Mouse (Mus musculus) right cerebral cortex, postnatal 10 days (tissue): ENCODE data around the gene Traf3.

Source experiments
- DNase-seq, 2 experiments: peaks; one replicate each; pipeline ENCODE4 v3.0.0; 2021; ENCODE audit warnings: low spot score in 2 of 2

Traf3 gene

DNA sequence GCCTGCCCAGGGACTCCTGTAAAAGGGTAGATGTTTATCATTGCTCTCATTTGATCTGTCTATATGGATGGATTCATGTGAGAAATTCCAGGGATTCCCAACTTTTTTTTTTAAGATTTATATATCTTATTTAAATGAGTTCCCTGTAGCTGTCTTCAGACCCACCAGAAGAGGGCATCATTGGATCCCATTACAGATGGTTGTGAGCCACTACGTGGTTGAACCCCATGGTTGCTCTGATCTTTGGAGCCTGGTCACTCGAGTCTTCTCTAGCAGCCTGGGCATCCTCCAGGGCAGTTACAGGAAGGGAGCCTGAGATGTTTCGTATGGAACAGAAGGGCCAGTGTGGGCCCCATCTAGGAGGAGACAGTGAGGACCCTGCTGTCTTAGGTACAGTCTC is 82.9 kb downstream of the Traf3 start:
- DNase-seq = no peak

DNA sequence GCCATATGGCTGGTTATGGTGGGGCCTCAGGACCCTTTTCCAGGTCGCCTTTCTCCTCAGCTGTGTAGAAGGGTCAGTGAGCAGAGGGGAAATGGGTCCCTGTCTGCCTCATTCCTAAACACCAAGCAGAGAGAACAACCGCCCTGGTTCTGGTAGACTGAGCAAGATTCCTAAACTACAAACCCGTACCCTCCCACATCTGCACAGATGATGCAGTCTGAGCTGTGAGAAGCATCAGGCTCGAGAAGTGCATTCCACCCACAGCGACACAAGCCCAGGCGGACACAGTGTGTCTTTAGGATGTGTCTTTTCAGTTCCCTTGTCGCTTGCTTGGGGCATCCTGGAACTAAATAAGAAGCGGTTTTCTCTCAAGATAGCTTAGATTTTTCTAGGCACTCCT is 83.9 kb downstream of the Traf3 start:
- DNase-seq = no peak

DNA sequence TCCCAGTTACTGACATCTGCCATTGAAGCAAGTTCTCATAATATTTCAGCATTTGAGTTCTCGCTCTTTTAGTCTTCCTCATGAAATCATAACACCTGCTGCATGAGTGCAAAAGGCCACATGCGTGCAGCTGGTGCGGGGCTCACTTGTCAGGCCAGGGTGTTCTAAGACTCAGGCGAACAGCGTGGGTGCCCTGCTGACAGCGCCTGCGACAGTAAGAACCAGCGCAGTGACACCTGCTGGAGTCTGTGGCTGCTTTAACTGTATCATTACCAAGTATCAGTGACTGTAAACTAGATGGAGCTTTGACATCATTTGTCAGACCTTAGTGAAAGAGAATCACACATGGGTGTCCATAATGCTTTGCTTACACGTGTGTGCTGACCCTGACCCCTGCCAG is 85.1 kb downstream of the Traf3 start:
- DNase-seq = no peak

DNA sequence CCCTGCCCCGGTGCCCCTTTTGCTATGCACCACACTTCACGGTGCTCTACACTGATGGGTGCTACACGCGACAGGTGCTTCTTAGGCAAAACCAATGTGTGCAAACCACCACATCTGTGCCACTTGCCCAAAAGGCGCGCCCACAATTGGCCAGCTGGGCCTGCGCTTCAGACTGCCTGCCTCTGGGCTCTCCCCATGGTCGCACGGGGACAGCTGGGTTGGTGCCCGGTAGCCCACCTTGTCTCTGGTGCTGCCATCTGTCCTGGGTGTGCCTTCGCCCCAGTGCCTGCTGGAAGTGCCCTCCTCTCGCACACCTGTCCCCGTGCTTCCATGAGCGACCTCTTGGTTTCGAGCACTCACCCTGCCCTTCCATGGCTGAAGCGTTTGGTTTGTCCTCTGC is 97.5 kb downstream of the Traf3 start:
- no peak for DNase-seq

DNA sequence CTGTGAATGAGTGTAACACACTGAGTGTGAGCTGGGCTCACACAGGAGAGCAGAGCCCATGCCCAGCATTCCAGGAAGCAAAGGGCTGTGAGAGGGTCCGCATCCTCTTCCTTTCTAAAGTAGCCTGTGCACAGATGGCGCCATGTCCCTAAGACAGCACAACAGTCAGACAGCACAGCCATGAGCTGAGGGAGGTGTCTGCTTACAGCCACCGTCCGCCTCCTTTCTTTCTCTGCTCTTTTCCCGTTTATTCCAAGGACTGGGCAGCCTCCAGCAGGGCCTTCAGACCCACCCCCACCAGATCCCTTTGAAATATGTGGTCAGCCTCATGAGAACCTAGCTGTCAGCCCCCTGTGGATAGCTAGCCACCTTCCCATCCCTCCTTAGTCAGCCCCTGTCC is 99.0 kb downstream of the Traf3 start:
- no peak for DNase-seq

DNA sequence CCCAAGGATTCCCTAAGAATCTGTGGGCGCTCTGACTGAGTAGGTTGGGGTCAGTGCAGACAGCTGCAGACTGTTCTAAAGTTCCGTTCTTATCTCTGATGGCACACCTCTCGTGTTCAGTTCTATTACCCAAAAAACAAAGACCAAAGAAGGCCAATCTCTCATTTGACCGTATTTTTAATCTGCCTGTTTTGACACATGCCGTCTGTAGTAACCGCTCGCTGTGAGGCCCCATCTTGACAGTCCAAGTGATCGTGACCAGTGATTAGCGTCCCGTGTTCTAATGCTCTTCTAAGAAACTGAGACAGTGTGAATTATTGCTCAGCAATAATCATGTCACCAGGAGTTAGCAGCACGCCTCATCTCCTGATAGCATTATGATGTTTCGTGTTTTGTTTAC is 100.4 kb downstream of the Traf3 start:
- DNase-seq = no peak

DNA sequence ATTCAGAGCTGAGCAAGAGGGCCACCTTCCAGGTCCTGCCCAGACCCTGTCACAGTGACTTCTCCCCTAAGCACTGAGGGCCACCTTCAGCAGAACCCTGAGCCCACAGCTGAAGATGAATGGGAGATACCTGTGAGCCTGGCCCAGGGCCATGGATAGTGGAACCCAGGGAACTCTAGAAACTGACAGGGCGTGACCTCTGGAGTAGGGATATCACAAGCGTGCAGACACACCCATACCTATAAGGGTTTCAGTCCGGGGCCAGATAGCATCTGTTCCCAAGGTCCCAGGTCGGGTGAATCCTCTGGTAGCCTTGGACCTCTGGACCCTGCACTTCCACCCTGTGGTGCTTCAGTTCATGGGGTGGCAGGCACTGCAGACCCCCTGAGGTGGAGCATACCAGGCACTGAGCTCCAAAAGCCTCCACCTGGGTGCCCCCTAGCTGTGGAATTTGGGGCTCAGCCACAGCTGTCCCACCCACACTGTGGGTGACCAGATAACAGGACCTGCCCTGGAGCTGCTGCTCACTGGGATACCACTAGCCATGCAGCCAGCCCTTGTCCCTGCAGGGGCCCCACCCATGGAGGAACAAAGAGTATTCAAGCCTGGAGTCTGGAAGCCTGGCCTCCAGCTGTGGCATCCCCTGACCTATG is 101.6 kb downstream of the Traf3 start:
- no peak for DNase-seq

DNA sequence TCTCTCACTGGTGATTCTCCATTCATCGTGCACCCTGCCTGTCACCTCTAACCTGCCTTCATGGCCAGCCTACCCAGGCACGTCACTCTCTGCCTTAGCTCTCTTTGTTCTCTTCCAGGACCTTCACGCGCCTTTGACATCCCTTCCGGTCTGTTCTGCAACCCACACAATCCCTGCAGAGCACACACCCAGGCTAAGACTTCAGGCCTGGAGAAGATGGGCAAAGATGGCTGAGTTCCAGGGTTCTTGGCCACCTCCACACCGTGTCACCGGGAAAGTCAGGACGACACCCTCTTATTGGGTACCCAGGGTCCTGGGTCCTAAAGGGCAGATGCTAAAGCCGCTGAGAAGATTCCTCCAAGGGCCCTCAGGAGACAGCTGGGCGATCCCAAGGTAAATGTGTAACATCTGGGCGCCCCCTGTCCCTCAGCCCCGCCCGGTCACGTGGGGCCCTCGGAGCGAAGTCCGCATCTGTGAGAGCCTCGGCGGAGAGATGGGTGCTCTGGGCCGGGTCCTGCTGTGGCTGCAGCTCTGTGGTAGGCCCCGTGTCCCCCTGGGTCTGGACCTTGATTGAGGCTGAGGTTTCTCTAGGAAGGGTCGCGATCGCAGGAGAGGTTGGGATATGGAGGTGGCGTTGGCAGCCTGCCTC is 104.6 kb downstream of the Traf3 start, which contains the start of gene Amn:
Amn (plus strand) TSS at position 467 of the 649 bp plus-strand sequence.
- DNase-seq = no peak

DNA sequence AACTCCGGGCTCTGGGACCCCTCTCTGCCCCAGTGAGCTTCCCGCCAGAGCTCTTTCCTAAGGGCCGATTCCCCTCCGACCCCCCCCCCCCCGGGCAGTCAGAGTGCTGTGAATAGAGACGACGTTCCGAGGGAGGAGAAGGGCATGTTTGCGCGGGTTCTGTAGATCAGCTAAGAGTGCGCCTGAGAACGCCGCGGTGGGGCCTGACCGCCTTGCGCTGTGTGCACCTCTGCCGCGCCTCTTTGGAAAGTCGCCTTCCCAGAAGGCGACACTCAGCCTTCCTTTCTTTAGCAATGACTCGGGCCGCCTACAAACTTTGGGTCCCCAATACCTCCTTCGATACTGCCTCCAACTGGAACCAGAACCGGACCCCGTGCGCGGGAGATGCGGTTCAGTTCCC is 105.2 kb downstream of the Traf3 start:
- DNase-seq = no peak

DNA sequence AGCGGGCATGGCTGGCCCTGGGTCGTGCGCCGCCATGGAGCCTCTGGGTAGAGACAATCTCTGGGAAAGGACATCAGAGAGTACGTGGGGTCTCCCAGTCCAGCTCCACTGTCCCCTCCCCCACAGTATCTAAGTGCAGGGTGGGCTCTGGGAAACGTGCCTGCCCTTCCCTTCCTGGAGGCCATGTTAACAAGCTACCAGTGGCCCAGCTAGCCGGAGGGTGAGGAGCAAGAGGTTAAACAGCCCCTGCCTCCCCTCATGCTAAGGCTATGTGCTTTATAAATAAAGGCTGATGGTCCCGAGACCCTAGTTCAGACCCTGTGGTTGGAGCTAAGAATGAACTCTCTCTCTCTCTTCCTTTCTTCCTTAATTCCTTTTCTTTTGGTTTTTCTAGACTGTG is 105.8 kb downstream of the Traf3 start:
- DNase-seq = no peak

DNA sequence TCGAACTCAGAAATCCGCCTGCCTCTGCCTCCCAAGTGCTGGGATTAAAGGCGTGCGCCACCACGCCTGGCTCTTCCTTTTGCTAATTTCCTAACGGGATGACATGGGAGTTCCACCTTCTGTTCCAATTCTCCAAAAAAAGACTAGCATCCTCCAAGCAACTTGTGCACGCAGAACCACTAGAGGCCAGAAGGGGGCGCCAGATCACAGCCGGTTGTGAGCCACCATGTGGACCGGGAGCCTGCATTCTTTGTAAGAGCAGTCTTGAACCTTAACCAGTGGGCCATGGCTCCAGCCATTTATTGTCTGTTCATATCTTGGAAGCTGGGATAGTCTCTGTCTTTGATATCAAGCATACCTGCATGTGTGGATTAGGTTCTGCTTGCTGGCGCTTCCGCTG is 106.2 kb downstream of the Traf3 start:
- DNase-seq = peak; percentile 88

DNA sequence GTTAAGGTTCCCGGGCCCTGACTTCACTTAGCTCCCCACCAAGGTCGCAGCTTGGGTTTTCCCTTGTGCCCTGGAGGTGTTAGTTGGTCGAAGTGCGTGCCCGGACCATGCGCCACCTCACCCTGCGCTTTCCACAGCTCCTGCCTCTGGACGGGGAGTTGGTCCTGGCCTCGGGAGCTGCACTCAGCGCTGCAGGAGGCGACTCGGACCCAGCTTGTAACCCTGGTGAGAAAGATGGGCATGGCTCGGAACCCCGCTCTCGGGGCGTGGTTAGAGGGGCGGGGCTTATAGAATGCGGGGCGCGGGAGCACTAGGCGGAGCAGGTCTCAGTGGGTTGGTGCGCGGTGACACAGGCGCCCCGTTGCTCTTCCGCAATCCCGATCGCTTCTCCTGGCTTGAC is 107.8 kb downstream of the Traf3 start:
- no peak for DNase-seq

DNA sequence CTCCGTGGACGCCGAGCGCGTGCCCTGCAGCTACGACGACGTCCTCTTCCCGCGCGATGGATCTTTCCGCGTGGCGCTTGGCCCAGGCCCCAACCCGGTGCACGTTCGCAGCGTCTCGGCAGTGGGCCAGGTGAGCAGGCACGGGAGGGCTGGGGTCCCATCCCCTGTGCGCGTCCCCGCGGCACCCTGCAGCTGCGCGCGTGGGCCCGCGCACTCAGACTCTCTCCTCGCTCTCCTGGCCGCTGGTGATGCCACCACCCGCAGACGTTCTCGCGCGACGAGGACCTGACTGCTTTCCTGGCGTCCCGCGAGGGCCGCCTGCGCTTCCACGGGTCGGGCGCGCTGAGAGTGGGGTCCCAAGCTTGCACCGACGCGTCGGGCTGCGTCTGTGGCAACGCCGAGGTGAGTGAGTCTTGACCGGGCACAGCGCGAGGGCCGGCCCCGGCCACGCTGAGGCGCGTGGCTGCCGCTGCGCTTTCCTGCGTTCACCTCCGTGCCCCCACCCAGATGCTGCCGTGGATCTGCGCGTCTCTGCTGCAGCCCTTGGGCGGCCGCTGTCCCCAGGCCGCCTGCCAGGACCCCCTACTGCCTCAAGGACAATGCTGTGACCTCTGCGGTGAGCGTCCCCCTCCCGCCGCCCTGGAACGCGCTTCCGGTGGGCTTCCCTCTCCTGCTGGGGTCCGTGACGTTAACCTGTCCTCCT is 108.4 kb downstream of the Traf3 start:
- DNase-seq = peak; percentile 56 to 62

DNA sequence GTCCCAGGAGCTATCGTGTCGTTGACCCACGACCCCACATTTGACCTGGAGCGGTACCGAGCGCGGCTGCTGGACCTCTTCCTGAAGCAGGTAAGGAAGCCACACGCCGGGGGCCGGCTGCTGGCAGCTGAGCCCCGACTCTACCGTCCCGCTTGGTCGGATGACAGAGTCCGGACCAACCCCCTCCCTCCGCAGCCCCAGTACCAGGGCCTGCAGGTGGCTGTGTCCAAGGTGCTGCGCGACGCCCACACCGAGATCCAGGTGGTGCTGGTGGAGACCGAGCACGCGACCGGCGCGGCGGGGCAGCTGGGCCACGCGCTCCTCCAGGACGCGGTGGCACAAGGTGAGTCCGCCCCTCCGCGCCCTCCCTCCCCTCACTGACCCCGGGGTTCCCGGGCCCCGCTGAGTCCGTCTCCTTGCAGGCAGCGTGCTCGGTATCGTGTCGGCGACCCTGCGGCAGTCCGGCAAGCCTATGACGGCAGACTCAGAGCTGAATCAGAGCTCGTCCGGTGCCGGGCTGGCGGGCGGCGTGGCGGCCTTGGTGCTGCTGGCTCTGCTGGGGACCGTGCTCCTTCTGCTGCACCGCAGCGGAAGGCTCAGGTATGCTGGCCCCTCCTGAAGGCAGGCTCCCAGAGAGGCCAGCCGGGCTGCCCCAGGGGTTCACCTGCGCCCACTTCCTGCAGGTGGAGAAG is 109.1 kb downstream of the Traf3 start:
- DNase-seq = no peak

DNA sequence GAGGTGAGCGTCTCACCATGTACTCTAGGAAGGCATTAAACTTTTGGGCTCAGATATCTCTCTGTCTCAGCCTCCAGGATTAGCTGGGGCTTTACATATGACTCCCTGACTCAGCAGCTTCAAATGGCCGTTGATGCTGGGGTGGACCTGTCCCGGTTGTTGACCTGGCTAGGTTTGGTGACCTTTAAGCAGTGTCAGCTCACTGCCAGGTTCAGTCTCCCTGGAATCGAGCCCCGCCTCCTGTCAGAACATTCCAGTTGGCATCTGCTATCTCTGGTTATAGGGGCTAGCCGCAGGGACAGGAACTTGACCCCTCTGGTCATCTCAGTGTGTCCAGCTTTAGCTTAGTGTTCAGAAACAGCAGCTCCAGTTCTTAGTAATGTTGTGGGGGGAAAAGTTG is 110.2 kb downstream of the Traf3 start:
- no peak for DNase-seq

DNA sequence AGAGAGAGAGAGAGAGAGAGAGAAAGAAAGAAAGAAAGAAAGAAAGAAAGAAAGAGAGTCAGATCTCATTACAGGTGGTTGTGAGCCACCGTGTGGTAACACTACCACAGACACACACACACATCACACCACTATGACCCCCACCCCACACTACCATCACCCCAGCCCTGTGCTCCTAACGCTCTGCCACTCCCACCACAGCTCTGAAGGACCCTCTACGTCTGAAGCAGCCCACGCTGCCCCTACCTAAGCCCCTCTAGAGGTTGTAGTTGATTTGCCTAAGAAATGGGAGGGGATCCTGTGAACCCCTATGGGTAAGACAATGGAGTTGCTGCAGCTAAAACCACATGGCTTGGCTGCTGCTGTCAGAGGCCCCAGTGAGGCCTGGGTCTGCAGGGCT is 117.4 kb downstream of the Traf3 start:
- DNase-seq = no peak

DNA sequence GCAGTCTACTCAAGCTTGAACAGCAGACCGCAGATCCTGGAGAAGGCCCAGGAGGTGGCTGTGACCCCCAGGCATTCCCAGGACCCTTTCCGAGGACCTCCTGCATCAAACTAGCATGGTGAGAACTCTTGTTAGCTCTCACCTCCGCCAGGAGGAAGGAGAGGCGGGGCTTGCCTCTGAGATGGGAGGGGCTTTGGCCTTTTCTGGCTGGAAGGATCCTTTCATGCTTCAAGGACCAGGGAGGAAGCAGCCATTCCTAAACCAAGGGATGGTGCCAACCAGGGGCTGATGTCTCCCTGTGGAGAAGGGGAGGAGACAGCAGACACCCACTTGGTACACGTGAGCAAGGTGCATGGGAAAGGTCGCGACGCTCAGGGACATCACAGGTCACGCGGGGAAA is 118.4 kb downstream of the Traf3 start:
- DNase-seq = no peak

DNA sequence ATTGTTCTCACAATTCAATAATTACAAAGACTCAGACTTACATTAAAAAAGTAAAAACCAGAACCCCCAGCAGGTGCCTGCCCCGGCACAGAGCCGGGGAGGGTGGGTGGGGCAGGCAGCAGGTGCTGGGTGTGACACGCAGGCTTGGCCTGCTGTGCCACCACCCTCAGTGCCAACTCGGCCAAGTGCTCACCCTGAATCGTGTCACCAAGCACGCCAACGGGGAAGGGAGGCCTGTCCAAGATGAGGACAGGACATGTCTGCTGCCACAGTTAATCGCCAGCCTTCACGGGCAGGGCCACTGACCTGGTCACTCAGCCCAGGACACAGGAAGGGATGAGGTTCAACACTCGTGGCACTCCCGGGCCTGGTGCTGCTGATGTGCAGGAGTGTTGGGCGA is 126.9 kb downstream of the Traf3 start:
- DNase-seq = peak in 1 of 2 experiments; percentile 22

DNA sequence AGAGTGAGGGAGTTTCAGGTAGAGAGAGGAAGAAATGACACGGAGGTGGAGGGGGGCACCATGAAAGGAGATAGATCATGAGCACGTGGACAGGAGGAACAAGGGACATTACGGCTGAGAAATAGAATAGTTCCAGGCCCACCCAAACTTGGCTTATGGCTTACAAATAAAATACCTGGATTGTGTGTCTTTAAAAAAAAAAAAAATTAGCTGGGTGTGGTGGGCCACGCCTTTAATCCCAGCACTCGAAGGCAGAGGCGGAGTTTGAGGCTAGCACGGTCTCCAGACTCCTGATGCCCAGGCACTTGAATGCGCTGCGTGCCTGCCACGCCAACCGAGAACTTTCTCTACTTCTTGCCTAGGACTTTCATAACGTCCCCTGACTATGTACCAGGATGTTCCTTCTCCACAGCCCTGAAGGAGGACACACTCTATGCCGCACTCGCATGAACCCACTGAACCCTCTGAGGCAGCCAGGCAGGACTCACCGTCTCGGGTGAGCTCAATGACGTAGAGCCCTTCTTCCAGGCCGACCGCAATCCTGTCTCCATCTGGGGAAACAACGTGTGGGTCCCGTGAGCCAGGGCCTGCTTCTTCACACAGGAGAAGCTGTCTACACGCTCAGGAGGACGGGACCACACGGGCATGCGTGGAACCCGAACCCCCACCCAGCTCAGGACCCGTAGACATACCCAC is 135.3 kb downstream of the Traf3 start:
- DNase-seq = no peak

DNA sequence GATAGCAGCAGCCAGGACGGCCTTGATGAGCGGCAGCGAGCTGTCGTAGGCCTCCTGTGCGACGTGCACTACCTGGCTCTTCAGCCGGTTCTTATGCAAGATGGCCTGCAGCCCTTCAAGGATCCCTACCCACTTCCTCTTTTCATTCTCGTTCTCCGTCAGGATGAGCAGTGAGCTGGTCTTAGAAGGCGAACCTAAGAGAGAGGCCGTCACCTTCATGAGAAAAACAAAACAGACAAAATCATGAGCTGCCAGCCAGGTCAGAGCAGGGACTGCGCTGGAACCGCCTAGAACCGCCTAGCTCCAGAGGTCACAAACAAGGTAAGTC is 135.8 kb downstream of the Traf3 start:
- DNase-seq = no peak

DNA sequence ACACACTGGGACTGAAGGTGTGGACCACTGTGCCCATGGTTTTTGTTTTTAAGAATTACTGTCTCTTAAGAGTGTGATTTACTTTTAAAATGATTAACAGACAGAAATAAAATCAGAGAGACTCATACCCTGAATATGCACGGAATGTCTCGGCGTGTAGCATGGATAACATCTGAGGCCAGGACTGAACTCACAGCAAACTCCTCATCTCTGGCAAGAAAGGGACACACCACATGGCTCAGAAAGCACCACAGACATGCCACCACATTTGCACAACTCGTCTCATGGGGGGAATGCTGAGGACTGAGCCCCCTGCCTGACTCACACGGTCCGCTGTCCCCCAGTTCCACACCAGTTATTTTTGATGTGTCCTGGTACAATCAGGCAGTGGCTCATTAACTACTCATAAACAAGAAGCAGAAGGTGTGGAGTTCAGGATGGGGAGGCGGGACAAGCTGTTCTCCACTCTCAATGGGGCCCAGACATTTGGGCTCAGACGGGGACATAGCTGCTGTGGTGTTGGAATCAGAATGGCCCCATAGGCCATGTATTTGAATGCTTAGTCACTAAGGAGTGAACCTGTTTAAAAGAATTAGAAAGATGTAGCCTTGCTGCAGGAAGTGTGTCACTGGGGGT is 137.7 kb downstream of the Traf3 start:
- no peak for DNase-seq

DNA sequence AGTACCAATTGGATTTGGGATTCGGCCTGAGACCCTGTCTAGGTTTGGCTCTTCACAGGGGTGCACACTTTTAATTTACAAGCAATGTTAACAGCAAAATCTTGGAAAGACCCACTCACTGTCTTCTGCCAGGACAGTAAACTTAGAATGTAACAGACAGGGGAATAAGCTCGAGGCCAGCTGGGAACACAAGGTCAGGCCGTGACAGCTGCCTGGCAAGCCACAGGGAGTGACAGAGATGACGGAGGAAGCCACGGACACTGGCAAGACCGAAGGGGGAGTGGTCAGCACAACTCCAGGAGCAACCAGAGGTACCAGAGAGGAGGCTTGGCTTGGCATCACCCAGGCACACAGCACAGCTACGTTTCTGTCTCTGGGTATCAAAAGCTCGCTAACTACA is 140.7 kb downstream of the Traf3 start:
- DNase-seq = no peak
